Mouse (Mus musculus) kidney, adult 2 months (tissue): ENCODE measurements around the gene Itpr3.

ENCODE experiments used
- CTCF ChIP-seq: fragments of 200-500 bp; conservative IDR thresholded peaks from 2 replicates; pipeline ENCODE4 v1.5.1; 2011; ENCODE audit warnings: low read depth, mild to moderate bottlenecking, control low read depth, low read length, moderate library complexity, mixed read lengths; ENCODE audit not compliant: insufficient read depth, insufficient read length
- POLR2A ChIP-seq: fragments of 200-500 bp; IDR thresholded peaks from one replicate; pipeline ENCODE4 v1.6.1; 2011; ENCODE audit warnings: low read depth, low read length, control low read depth

GRCm38 (mm10) chr17:27154256-27154655, 97.2 kb downstream of the Itpr3 start:
- TF ChIP-seq POLR2A, result no peak
- TF ChIP-seq CTCF, result no peak
